Mouse (Mus musculus) CD4-positive, CD25-positive, alpha-beta regulatory T cell, adult 4 months (primary cell): ENCODE results near the gene Lig3. TPM values are rescaled to one million over a fixed set of nuclear protein-coding genes. Genes with fewer than 3 reads are reported as not detected.
"Not testable (repeated sequence)": the region's sequence is repeated elsewhere in the genome, so short reads cannot be mapped to it uniquely, and the experiment has no call there.

ENCODE experiments used
- ATAC-seq: one replicate; pipeline ENCODE4 v1.8.0; 2017
- polyA plus RNA-seq, 2 experiments: library from polyadenylated mRNA; unstranded; fragments of 100-300 nt; shearing (Covaris generic); gene quantifications; one replicate each; pipeline ENCODE4 v1.2.1; 2017

Gene Lig3
- polyA plus RNA-seq, 2 experiments from 2014 or later: 16.0 to 20.8 TPM

GRCm38 (mm10) chr11:82832402-82832801 lies 51.5 kb downstream of the Lig3 start:
- not testable (repeated sequence) for ATAC-seq

DNA sequence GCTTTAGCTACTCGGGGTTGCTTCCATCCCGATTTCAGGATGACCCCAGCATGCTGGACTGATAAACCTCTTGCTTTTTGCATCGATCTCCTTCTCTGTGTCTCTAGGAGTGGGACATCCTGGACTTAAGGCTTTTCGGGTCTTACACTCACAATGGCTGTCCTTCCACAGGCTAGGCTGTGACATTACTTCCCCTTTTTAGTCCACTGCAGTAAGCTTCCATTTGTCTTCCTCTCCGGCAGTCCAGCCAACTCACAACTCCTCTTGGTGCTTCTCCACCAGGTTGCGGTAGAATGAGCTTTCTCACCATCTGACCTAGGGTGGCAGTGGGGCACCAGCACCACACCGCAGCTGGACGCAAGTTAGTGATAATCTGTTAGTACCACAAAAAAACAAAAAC lies 53.0 kb downstream of the Lig3 start:
- no peak for ATAC-seq

GRCm38 (mm10) chr11:82834359-82834758 lies 53.5 kb downstream of the Lig3 start:
- not testable (repeated sequence) for ATAC-seq

- ATAC-seq: no peak
Measured at GRCm38 (mm10) chr11:82835616-82836432, 54.9 kb downstream of the Lig3 start.

DNA sequence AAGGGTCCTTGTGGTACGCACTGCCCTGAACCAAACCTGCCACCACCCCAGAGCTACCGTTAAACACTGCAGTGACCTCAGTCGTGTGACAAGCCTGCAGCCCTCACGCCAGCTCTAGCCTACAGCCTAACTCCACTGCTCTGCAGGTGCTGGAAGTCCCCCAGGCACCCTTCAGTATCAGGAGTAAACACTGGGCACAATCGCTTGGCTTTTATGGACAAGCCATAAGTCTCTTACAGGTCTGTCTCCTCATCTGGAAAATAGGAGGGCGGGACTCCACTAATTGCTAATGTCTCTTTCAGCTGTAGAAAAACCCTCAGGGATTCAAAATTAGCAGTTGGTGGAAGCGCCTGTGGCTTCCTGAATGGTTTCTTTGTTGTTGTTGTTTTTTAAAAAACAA lies 56.3 kb downstream of the Lig3 start:
- ATAC-seq: no peak

DNA sequence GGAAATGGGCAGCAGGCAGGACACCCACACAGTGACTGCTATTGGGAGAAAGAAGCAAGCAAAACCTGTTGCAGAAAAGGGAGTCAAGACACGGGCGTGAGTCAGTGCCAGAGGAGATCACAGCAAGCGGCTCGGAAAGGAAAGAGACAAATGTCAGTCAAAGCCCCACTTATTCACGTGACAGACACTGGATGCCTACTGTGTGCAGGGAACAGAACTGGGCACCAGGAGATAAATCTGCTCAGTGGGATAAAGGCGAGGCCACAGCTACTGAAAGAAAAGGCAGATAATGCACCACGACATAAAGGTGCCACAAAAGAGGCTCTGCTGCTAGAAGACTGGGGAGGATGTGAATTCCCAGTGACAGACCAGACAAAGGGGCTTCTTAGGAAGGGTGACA lies 56.9 kb downstream of the Lig3 start:
- ATAC-seq: no peak

- no peak for ATAC-seq
Measured at GRCm38 (mm10) chr11:82838511-82838910, 57.6 kb downstream of the Lig3 start.

GRCm38 (mm10) chr11:82844771-82845414 lies 64.0 kb downstream of the Lig3 start:
- no peak for ATAC-seq

GRCm38 (mm10) chr11:82845415-82846078 lies 64.6 kb downstream of the Lig3 start:
- ATAC-seq: no peak

GRCm38 (mm10) chr11:82846079-82846436 lies 65.2 kb downstream of the Lig3 start:
- no peak for ATAC-seq

DNA sequence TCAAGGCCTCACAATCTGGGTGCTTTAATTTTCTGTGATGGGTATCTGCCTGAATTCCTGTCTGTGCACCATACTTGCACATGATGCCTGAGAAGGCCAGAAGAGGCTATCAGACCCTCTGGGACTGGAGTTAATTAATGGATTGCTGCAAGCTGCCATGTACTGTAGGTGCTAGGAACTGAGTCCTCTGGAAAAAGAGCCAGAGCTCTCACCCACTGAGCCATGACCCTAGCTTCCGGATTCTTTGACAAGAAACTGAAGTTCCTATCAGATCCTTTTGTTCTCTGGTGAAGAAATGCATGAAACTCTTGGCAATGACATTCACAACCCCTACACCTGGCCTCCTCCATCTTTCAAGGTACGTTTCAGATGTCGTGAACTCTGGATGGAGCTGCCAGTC lies 66.0 kb downstream of the Lig3 start:
- no peak for ATAC-seq

- ATAC-seq: no peak
Measured at GRCm38 (mm10) chr11:82847571-82848000, 66.7 kb downstream of the Lig3 start.

DNA sequence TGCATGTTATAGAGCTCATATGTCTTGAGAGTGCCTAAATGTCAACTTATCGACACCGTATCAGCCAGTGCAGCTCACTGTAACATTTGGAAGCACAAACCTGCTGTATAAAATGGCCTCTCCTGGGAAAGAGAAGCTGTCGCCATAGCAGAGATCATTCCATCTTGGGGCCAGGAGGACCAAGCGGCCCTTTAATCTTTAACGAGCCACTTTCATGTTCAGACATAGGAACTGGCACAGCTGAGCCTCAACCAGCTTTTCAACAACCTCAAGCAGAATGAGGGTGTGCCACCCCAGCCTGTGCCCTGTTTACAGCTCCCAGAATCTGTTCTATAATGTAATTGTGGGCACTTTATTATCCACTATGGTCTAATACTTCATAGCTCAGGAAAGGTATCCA lies 69.4 kb downstream of the Lig3 start:
- ATAC-seq: no peak

GRCm38 (mm10) chr11:82852115-82852514 lies 71.2 kb downstream of the Lig3 start:
- no peak for ATAC-seq

- no peak for ATAC-seq
Measured at GRCm38 (mm10) chr11:82852540-82852939, 71.6 kb downstream of the Lig3 start.

DNA sequence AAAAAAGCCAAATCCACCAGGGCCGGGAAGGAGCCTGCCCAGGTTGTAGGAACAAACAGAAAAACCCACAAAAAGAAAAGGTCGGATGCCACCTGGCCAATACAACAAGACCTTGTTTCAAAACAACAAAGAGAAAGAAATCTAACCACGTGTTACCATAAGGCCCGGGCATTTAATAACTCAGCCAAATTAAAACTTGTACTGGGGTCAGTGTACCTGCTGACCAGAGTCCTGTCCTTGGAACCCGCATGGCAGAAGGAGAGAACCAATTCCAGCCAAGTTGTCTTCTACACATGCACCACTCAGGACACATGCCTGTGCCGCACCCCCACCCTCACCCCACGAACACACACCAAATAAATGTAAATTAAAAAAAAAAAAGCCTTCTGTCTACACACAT lies 72.0 kb downstream of the Lig3 start:
- no peak for ATAC-seq

Other genes with a start within 250 kb of the Lig3 start
- under 1 TPM in 1 of 2 experiments, not detected in 1; 0.77 TPM for gene Cct6b, start 16.8 kb upstream of the Lig3 start, polyA plus RNA-seq
- 10 to 100 TPM; 33.6 to 36.5 TPM for gene Zfp830, start 16.8 kb upstream of the Lig3 start, polyA plus RNA-seq
- 10 to 100 TPM in 1 of 2 experiments, 1 to 10 TPM in 1; 8.6 to 10.2 TPM for gene Rffl, start 90.1 kb downstream of the Lig3 start, polyA plus RNA-seq
- gene Rad51d, start 109.5 kb downstream of the Lig3 start, polyA plus RNA-seq: 10 to 100 TPM; 26.7 to 35.3 TPM
- under 1 TPM in 1 of 2 experiments, not detected in 1; 0.24 TPM for gene Fndc8, start 111.0 kb downstream of the Lig3 start, polyA plus RNA-seq
- gene Nle1, start 127.3 kb downstream of the Lig3 start, polyA plus RNA-seq: 10 to 100 TPM; 44.3 to 71.1 TPM
- gene Unc45b, start 129.4 kb downstream of the Lig3 start, polyA plus RNA-seq: under 1 TPM in 1 of 2 experiments, not detected in 1; 0.12 TPM
- 10 to 100 TPM; 30.3 to 39.4 TPM for gene Slfn5, start 170.2 kb downstream of the Lig3 start, polyA plus RNA-seq
- 10 to 100 TPM; 10.7 to 17.9 TPM for gene Slfn9, start 210.7 kb downstream of the Lig3 start, polyA plus RNA-seq
- gene Slfn8, start 239.7 kb downstream of the Lig3 start, polyA plus RNA-seq: 100 to 1,000 TPM; 109 to 141 TPM